Mouse (Mus musculus) lung, embryonic 15.5 days (tissue): ENCODE results near the gene Cubn. TPM values are rescaled to one million over a fixed set of nuclear protein-coding genes. Genes with fewer than 3 reads are reported as not detected.

Experiments
- ATAC-seq: fragments of 200-750 bp; cut with Nextera tagmentation; 2 replicates; pipeline ENCODE4 v1.8.0; 2017; ENCODE audit warnings: moderate number of reproducible peaks, borderline replicate concordance; ENCODE audit not compliant: low FRiP score, low TSS enrichment; ENCODE audit errors: extremely low read depth
- H3K27ac ChIP-seq: fragments of 300-500 bp; sonication (generic); 2 replicates; pipeline ENCODE4 v1.5.1; 2015; ENCODE audit warnings: moderate library complexity, mild to moderate bottlenecking, inconsistent platforms
- H3K27me3 ChIP-seq: fragments of 300-500 bp; sonication (generic); 2 replicates; pipeline ENCODE4 v1.6.1; 2015; ENCODE audit warnings: inconsistent platforms
- H3K36me3 ChIP-seq: fragments of 300-500 bp; sonication (generic); 2 replicates; pipeline ENCODE4 v1.6.1; 2015; ENCODE audit warnings: inconsistent platforms
- H3K4me1 ChIP-seq: fragments of 300-500 bp; sonication (generic); 2 replicates; pipeline ENCODE4 v1.6.1; 2015; ENCODE audit warnings: inconsistent platforms
- H3K4me2 ChIP-seq: fragments of 300-500 bp; sonication (generic); 2 replicates; pipeline ENCODE4 v1.6.1; 2015; ENCODE audit warnings: inconsistent platforms, mild to moderate bottlenecking, moderate library complexity
- H3K4me3 ChIP-seq: fragments of 300-500 bp; sonication (generic); 2 replicates; pipeline ENCODE4 v1.5.1; 2015; ENCODE audit warnings: mild to moderate bottlenecking, inconsistent platforms
- H3K9ac ChIP-seq: fragments of 300-500 bp; sonication (generic); 2 replicates; pipeline ENCODE4 v1.6.1; 2015; ENCODE audit warnings: inconsistent platforms
- H3K9me3 ChIP-seq: fragments of 300-500 bp; sonication (generic); 2 replicates; pipeline ENCODE4 v1.6.1; 2016; ENCODE audit warnings: inconsistent platforms
- WGBS: fragments of 180-500 bp; shearing (Covaris S2); methylation state at CpG from one replicate; pipeline ENCODE4 v1.1.7; 2015; 5-methylcytosine and 5-hydroxymethylcytosine counted together
- polyA plus RNA-seq: library from polyadenylated mRNA; unstranded; fragments of >200 nt; fragmentation: Nextera tagmentation; extraction: Ambion mirVana; gene quantifications from 2 replicates; pipeline ENCODE4 v1.2.1, GENCODE M21; 2015

Gene Cubn
- polyA plus RNA-seq, 1 experiment from 2014 or later: 0.76 TPM

GRCm38 (mm10) chr2:13297733-13298132 is 193.9 kb downstream of the Cubn start:
- Histone ChIP-seq H3K27ac (no peak overlapping the region), H3K4me2 (no peak overlapping the region), H3K27me3 (no peaks in the 10 kb centered on the region), H3K36me3 (no peaks in the 10 kb centered on the region), H3K9ac (no peak overlapping the region), H3K9me3 (no peaks in the 10 kb centered on the region), H3K4me1 (no peaks in the 10 kb centered on the region), H3K4me3 (no peak overlapping the region)
- ATAC-seq: no peak
- WGBS: 44% methylated on average over 5 of the region's 5 CpGs

- no peak for ATAC-seq
- H3K36me3 ChIP-seq: no peaks in the 10 kb centered on the region
- H3K4me3 ChIP-seq: no peak overlapping the region
- H3K4me2 ChIP-seq: no peak overlapping the region
- H3K4me1 ChIP-seq: no peaks in the 10 kb centered on the region
- no peak overlapping the region for H3K27ac ChIP-seq
- no peak overlapping the region for H3K9ac ChIP-seq
- H3K9me3 ChIP-seq: no peaks in the 10 kb centered on the region
- 0% methylated on average over 1 of the region's 1 CpGs for WGBS
- no peaks in the 10 kb centered on the region for H3K27me3 ChIP-seq
Measured at GRCm38 (mm10) chr2:13290661-13291060, 201.0 kb downstream of the Cubn start.

GRCm38 (mm10) chr2:13290070-13290469 is 201.5 kb downstream of the Cubn start:
- Histone ChIP-seq H3K27me3 (no peaks in the 10 kb centered on the region), H3K9ac (no peak overlapping the region), H3K4me1 (no peaks in the 10 kb centered on the region), H3K9me3 (no peaks in the 10 kb centered on the region), H3K4me2 (no peak overlapping the region), H3K4me3 (no peak overlapping the region), H3K36me3 (no peaks in the 10 kb centered on the region), H3K27ac (no peak overlapping the region)
- WGBS: 60% methylated on average over 3 of the region's 3 CpGs
- ATAC-seq: no peak

GRCm38 (mm10) chr2:13278114-13278862 is 213.3 kb downstream of the Cubn start:
- no peaks in the 10 kb centered on the region for H3K9me3 ChIP-seq
- H3K36me3 ChIP-seq: no peaks in the 10 kb centered on the region
- no peaks in the 10 kb centered on the region for H3K27me3 ChIP-seq
- no peak overlapping the region for H3K9ac ChIP-seq
- no peak overlapping the region for H3K27ac ChIP-seq
- no peak overlapping the region for H3K4me3 ChIP-seq
- 50% methylated on average over 10 of the region's 10 CpGs for WGBS
- peak; percentile 39; the same call in 1 of the 2 replicates for ATAC-seq
- peak overlapping the region; percentile 13; the same call in 1 of the 2 replicates for H3K4me2 ChIP-seq
- no peaks in the 10 kb centered on the region for H3K4me1 ChIP-seq

GRCm38 (mm10) chr2:13275874-13276273 is 215.7 kb downstream of the Cubn start:
- Histone ChIP-seq H3K36me3 (no peaks in the 10 kb centered on the region), H3K4me2 (no peak overlapping the region), H3K4me3 (no peak overlapping the region), H3K9me3 (no peaks in the 10 kb centered on the region), H3K9ac (no peak overlapping the region), H3K27me3 (no peaks in the 10 kb centered on the region), H3K4me1 (peaks cover 1% of the 10 kb centered on the region), H3K27ac (no peak overlapping the region)
- WGBS: 53% methylated on average over 7 of the region's 7 CpGs
- no peak for ATAC-seq

- WGBS: under 1% methylated on average over 37 of the region's 37 CpGs
- Histone ChIP-seq H3K4me1 (peaks cover 9% of the 10 kb centered on the region), H3K27ac (peak within 1 kb of the TSS; percentile 54), H3K27me3 (no peaks in the 10 kb centered on the region), H3K36me3 (peaks cover 5% of the 10 kb centered on the region; the same call in 1 of the 2 replicates), H3K4me3 (peak within 1 kb of the TSS; percentile 64), H3K9ac (peak within 1 kb of the TSS; percentile 64), H3K4me2 (peak within 1 kb of the TSS; percentile 82), H3K9me3 (no peaks in the 10 kb centered on the region)
- ATAC-seq: peak; percentile 100
Measured at GRCm38 (mm10) chr2:13271165-13271957, 220.3 kb downstream of the Cubn start, which contains the start of gene Rsu1. TSS of gene Rsu1 (minus strand) at chr2:13271415.

- Histone ChIP-seq H3K36me3 (peaks cover 5% of the 10 kb centered on the region; the same call in 1 of the 2 replicates), H3K9ac (peak overlapping the region; percentile 64), H3K4me3 (peak overlapping the region; percentile 64), H3K27ac (peak overlapping the region; percentile 54), H3K9me3 (no peaks in the 10 kb centered on the region), H3K4me2 (peak overlapping the region; percentile 82), H3K4me1 (peaks cover 9% of the 10 kb centered on the region), H3K27me3 (no peaks in the 10 kb centered on the region)
- WGBS: 16% methylated on average over 8 of the region's 8 CpGs
- ATAC-seq: peak; percentile 0
Measured at GRCm38 (mm10) chr2:13270736-13271135, 220.9 kb downstream of the Cubn start.

- Histone ChIP-seq H3K9ac (no peak overlapping the region), H3K36me3 (peaks cover 5% of the 10 kb centered on the region; the same call in 1 of the 2 replicates), H3K27me3 (no peaks in the 10 kb centered on the region), H3K4me2 (no peak overlapping the region), H3K4me1 (peaks cover 9% of the 10 kb centered on the region), H3K27ac (no peak overlapping the region), H3K4me3 (no peak overlapping the region), H3K9me3 (no peaks in the 10 kb centered on the region)
- 93% methylated on average over 4 of the region's 4 CpGs for WGBS
- ATAC-seq: no peak
Measured at GRCm38 (mm10) chr2:13268681-13269293, 222.8 kb downstream of the Cubn start.

- no peak overlapping the region for H3K27ac ChIP-seq
- H3K4me1 ChIP-seq: no peaks in the 10 kb centered on the region
- peaks cover 5% of the 10 kb centered on the region; the same call in 1 of the 2 replicates for H3K36me3 ChIP-seq
- H3K4me2 ChIP-seq: no peak overlapping the region
- WGBS: 42% methylated on average over 4 of the region's 4 CpGs
- H3K9me3 ChIP-seq: no peaks in the 10 kb centered on the region
- H3K9ac ChIP-seq: no peak overlapping the region
- H3K27me3 ChIP-seq: no peaks in the 10 kb centered on the region
- no peak for ATAC-seq
- H3K4me3 ChIP-seq: no peak overlapping the region
Measured at GRCm38 (mm10) chr2:13264875-13265274, 226.7 kb downstream of the Cubn start.

- ATAC-seq: no peak
- Histone ChIP-seq H3K36me3 (peaks cover 5% of the 10 kb centered on the region; the same call in 1 of the 2 replicates), H3K27ac (no peak overlapping the region), H3K9me3 (no peaks in the 10 kb centered on the region), H3K4me1 (no peaks in the 10 kb centered on the region), H3K4me2 (no peak overlapping the region), H3K4me3 (no peak overlapping the region), H3K9ac (no peak overlapping the region), H3K27me3 (no peaks in the 10 kb centered on the region)
- WGBS: 68% methylated on average over 4 of the region's 4 CpGs
Measured at GRCm38 (mm10) chr2:13263150-13263549, 228.5 kb downstream of the Cubn start.

GRCm38 (mm10) chr2:13258606-13259005 is 233.0 kb downstream of the Cubn start:
- Histone ChIP-seq H3K27ac (no peak overlapping the region), H3K9me3 (no peaks in the 10 kb centered on the region), H3K9ac (no peak overlapping the region), H3K4me2 (no peak overlapping the region), H3K27me3 (no peaks in the 10 kb centered on the region), H3K36me3 (peaks cover 12% of the 10 kb centered on the region), H3K4me3 (no peak overlapping the region), H3K4me1 (no peaks in the 10 kb centered on the region)
- no peak for ATAC-seq
- WGBS: 69% methylated on average over 2 of the region's 2 CpGs
